Mouse (Mus musculus) skeletal muscle tissue, adult 2 months (tissue): ENCODE results near the gene Pacrg.

ENCODE experiments used
- DNase-seq: peaks from one replicate; pipeline ENCODE4 v3.0.0-alpha.2; 2012; ENCODE audit warnings: low read depth, low spot score

Pacrg gene

DNA sequence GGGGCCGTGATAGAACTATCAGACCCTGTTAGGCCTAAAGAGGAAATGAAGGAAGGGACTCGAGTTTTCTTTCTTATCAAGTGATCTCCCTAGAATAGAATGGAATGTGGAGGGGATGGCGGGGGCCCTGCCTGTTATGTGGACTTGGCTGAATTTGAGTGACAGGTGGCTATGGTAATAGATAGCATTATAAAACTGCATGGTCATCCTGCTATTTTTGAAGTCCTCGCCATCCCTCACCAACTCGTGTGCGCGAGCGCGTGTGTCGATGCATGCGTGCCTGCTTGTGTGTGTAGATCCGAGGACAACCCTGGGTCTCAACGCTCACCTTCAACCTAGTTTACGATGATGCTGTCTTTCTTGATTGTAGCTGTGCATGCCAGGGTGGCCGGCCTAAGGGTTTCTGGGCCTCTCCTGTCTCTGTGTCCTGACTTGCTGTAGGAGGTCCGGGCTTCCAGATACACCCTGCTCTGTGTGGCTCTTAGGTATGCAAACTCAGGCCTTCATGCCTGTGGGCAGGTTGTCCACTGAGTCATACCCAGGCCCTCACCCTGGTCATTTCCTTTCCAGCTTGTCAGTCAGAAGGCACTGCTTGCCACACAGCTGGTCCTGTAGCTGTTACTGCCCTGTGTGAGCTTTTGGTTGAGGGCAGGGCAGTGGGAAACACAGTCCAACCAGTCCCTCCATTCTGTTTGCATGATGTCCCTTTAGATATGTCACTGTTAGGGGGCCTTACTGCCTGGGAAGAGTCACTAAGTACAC, 287.6 kb downstream of the Pacrg start:
- DNase-seq: peak; percentile 61

DNA sequence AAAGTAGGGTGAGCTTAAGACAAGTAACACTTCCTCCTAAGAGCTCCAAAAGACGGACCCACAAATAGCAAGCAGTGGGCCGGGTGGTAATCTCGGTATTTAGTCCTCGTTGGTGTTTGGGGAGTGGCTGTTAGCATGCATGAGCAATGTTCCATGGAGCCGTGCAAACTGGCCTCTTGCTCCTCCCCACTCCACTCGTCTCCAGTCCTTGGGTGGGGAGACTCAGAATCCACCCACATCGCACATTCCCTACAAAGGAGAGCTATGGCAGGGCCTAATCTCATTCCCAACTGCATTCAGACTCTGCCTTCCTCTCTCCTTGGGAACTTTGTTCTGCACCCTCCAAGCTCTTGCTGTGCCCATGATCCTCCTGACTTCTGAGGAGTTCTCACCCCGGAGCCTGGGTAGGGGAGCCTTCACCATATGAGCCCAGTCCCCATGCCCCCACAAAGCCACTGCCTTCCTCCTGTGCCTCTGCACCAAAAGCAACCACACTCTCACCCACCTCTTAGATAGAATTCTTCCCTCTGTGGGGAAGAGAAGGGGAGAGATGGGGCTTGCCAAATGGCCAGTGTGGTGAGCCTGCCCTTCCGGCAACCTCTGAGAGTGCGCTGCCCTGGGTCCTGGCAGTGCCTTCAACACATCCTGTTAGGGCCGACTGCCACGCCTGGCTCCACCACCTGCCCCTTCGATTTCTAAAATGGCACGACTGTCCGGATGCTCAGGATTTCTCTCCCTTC, 289.2 kb downstream of the Pacrg start:
- peak; percentile 13 for DNase-seq

DNA sequence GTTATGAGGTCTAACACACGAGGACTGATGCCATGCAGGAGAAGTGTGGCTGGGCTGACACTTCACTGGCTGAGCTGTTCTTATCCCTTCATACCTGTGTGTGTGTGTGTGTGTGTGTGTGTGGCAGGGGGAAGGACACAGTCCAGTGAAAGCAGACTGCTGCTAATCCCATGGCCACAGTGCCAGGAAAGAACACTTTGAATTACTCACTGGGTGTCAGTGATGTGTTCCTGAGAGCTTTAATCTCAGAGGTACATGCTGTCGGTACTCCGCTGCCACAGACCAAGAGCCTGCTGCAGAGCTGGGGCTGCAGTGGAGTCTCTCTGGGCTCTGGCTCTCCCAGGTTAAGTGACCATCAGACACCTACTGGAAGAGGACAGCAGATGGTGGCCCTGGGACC, 290.3 kb downstream of the Pacrg start:
- no peak for DNase-seq

DNA sequence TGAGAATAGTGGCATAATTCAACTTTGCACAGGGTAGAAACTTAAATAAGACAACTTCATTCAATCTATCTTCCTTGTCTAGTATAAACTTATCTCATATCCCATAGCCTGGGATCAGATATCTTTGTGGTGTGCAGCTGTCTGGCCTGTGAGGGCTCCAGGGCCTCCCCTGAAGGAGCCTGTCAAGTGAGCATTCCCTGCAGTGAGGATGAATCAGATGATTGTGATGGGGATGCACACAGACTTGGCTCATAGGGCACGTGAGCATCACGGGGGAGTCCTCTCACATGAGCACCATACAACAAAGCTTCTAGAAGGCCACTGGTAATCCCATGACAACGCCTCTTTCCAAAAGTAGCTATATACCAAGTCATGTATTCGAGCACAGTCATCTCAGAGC, 291.1 kb downstream of the Pacrg start:
- DNase-seq: no peak

DNA sequence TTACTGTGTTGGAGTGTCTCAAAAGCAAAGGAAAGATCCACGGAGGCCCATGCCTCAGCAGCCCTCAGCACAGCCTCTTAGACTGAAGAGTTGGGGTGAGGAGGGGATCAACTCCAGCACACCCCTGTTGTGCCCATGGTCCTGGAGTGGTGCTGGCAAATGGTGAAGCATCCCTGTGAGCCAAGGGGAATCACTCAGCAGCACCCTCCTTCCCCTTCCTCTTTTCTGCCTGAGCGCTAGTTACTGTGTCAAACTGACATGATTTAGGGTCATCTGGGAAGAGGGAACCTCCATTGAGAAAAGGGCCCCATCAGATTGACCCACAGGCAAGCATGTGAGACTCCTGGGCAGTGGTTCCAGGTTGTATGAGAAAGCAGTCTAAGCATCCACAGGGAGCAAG, 299.3 kb downstream of the Pacrg start:
- no peak for DNase-seq

DNA sequence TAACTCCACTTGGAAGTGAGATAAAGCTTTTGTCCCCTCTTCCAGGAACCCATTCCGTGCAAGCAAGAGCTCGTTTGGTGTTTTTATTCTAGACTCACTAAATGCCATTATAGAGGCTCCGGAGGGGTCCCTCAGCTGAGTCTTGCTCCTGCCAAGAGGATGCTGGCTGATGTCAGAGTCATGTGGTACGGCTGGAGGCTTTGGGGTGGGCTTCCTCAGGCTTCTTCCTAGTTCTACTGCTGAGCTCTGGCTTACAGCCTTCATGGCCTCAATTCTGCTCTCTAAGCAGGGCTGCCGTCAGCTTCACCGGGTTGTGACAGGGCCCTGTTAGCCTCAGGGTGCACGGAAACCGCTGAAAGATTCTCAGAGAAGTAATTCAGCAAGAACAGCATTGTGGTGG, 305.9 kb downstream of the Pacrg start:
- DNase-seq: no peak

DNA sequence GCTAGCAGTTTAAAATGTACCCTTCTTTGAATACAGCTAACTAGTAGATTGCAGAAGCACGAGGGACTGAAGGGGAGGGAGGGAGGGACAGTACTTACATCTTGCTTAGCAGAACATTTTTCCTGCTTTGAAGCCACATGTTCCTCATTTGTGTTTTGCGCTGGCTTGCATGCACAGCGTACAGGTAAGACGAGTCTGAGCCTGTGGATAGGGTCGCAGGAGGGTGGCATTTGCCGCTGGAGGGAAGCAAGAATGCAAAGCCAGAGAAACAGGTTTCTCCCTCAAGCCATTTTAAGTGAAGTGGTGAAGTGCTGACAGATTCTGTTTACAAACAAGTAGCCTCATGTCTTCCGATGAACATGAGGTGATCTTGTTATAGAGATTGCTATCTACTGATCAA, 306.6 kb downstream of the Pacrg start:
- DNase-seq: no peak

DNA sequence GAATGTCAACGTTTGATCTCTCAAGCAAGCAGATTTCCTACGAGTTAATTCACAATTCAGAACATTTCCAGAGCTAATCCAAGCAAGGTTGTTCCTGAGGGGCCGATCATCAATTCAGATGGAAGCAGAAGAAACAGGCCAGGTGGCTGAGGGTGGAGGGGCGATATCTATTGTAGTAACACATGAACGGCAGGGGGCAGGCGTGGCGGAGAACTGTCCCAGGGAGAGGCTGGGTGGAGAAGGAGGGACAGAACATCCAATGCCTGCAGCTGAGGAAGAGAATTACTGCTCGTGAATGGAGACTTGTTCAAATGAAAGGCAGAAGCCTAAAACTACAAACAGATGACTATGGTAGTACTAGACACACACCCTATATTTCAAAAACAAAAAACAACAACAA, 309.1 kb downstream of the Pacrg start:
- no peak for DNase-seq

DNA sequence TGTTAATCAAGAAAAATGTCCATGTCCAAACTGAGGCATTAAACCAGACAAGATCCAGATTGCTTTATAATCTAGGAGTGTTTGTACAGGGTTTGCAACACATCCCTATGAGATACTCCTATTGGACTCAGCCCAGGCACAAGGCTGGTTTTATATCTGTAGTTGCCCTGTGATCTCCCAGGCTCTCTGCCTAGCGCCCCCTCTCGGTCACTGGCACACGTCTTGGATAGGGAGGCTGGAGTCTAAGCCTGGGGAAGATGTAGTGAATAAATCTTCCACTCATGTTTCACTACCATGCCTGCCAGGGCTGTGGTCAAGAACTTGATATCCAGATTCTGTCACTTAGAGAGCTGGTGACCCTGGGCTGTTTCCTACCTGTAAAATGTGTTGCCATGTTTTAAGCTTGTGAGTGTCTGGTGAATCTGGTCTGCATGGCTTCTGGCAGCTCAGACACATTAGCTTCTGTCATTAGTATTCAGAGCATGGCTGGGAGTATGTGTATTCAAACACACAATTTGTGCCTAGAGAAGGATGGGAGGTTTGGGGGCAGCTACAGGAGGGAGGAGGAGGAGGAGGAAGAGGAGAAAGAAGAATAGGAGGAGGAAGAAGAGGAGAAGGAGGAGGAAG, 310.7 kb downstream of the Pacrg start:
- DNase-seq: peak; percentile 23

DNA sequence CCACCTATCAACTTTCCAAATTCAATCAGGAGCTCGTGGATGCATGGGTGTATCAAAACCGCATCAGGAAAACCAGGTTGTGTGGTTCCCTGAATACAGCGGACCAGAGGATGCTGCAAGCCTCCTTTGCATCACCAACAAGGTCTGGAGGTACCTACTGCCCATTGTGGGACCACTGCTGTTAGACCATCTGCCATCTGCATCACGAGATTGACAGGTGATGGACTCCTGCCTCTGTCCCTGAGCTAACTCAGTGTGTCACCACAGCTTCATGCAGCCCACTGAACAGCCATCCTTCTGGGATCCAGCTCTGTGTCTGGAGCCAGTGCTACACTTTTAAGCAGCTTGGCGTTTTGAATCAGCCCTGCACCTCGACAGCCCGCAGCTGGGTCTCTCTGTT, 318.8 kb downstream of the Pacrg start:
- no peak for DNase-seq

DNA sequence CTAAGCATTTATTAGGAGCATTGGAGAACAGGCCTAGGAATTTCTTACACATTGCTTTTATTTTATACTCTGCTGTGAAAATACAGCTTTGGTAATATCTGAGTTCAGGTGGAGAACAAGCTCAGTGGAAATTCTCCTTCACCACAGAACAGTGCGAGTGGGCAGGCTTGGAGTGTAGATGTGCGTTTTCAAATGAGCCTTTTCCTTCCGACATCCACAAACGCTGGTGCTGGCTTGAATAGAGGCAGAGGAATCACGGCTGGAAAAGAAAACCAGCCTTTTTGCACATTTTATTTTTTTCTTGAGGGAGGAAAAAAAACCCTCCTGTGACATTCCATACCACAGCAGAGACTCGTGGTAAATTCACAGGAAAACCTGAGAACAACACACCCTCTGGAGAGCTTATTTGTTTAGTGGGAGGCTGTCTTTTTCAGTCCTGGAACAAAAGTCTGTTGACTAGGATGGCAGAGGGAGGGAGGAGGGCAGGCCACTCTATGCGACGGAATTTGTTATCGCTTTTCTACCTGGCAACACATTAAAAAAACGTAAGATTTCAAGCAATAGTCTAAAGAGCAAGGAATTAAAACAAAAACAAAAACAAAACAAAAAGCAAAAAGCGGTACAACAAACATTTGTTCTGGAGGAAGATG, 320.5 kb downstream of the Pacrg start:
- no peak for DNase-seq

DNA sequence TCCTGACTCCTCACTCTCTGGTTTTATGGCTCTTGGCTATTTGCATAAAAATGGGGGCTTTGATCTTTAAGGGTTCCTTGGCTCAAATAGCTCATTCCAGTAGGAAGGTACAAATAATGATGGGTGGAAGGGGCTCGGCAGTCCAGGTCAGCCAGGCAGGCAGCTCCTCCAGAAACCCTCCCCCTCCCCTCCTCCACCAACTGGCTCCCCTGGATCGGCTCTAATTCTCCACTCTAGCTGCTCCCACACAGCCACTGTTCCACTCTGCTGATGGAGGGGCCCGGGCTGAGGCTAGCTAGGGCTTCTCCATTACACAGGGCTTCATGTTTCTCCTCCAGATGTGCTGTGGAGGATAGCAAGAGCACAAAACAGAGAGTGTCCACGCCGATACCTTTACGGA, 325.3 kb downstream of the Pacrg start:
- DNase-seq: no peak

DNA sequence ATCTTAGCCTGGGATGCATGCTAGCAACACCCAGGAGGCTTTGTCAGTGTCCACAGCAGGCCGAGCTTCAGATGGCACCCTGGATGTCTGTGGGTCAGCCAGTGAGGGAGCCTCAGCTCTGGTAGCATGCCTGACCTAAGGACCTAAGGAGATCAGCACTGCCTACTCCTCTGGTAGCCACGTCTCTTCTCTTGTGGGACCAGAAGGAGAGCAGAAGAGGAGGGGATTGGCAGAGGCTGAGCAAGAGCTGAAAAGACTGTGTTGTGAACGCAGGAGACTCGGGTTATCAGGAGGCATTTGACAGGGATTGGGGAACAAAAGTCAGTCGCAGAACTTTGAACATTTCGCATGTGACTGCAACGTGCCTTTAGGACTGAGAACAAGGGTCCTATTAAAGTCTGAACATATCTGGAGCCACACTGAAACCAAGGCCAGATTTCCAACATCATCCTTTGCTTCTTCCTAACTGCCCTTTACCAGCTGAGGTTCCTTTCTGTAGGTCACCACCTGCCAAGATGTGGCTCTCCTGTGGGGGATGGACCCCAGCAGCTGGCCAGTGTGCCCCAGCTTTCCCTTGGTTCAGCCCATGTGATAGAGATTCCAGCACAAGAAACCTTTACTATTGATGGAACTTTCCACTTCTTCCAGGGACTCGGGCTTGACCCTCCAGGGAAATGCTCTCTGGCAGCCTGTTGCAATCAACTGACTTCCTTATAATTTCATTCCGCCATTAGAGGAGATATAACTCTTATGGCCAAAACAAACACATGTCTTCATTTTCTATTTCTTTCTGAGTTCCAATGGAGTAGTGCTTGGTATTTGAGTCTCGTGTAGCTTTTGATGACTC, 329.0 kb downstream of the Pacrg start:
- DNase-seq: no peak

DNA sequence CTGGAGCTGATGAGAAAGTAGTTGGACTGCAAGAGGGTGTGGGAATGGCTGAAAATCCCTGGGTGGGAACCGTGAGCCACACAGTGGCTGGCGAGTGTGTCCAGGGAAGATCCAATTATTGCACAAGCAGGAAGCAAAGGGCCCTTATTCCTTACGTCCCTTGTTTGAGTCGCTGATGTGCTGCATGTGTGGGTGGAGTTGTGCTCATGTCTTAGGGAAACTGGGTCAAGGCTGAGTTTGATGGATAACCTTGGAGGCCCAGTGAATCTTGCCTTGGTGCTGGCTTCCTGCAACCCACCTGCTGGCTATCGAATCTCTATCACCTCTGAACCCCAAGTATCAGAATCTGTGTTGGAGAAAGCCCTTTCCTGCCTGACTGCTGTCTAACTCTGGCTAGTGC, 329.6 kb downstream of the Pacrg start:
- DNase-seq: no peak

DNA sequence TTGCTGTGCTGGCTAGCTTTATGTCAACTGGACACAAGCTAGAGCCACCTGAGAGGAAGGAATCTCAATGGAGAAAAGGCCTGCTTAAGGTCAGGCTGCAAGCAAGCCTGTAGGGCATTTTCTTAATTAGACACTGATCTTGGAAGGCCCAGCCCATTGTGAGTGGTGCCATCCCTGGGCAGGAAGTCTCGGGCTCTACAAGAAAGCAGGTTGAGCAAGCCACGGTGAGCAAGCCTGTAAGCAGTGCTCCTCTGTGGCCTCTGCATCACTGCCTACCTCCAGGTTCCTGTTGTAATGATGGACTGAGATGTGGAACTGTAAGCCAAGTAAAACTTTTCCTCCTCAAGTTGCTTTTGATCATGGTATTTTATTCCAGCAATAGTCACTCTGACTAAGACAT, 332.0 kb downstream of the Pacrg start:
- no peak for DNase-seq

DNA sequence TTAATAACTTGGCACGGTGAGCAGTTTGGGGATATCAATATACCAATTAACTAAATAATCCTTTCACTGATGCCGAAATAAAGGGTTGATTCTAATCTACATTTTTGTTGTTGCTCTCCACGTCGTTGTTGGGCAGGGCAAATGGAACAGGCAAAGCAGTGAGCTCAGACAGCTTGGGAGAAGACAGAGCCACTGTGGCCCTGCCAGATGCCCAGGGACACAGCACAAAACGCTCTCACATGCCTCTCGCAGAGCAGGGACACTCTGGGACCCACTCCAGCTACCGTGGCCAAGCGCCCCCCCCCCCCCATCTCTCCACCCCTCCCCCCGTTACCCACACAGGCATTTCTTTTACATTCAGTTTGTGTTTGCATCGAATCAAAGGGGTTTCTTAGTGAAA, 332.6 kb downstream of the Pacrg start:
- no peak for DNase-seq

DNA sequence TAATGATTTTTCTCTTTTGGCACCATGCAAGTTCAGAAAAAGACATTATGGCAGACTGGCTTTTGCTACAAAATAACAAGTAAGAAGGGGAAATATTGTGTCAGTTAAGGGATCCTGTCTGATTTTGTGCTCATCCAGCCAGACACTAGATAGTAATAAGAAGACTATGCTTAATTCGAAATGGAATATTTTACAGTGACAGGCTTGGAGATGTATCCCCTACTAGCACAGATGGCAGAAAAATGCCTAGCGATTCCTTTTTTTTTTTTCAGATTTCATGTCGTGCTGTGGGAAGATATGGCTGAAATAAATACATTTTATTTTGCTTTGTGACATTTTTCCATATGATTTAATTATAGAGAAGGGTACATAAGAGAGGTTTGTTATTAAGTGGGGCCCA, 333.2 kb downstream of the Pacrg start:
- no peak for DNase-seq

DNA sequence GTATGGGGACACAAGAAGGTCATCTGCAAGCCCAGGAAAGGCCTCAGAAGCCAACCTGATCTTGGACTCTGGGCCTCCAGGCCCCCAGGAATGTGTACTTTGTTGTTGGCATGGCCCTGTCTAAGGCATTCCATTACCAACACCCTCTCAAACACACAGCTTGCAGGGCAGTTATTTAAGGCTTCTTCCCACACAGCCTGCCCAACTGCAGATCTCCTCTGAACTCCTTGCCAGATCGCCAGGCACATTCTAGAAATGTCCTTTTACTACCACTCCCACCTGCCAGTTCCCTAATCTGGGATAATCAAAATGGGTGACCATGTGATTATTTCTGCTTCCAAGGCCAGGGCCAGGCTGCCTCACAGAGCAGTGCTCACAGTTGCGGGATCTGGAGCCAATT, 338.7 kb downstream of the Pacrg start:
- DNase-seq: no peak

DNA sequence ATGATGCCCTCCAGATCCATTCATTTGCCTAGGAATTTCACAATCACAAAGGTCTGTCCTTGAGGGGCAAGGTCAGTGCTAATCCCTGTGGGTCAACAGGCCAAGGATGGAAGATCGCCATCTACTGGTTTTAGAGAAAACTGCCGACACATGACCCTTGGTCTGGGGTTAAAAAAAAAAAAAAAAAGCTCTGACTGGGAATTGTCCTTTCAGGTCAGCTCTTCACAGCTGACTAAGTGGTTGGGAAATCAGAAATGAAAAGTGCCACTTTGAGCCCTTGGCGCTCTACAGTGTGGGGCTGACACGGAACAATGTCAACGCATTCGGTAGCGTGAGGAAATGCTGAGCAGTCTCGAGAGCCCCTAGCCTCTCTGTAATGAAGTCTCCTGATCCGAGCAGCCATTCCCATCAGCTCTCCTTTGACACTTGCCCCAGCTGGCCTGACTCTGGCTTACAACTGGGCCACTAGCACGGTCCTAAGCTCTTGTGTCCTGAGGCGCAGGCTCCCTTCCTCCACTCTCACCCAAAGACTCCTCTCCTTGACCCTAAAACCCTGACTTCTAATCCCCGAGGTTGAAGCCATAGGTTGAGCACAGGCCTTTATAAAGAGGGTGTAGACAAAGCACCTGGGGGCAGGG, 339.2 kb downstream of the Pacrg start:
- no peak for DNase-seq

DNA sequence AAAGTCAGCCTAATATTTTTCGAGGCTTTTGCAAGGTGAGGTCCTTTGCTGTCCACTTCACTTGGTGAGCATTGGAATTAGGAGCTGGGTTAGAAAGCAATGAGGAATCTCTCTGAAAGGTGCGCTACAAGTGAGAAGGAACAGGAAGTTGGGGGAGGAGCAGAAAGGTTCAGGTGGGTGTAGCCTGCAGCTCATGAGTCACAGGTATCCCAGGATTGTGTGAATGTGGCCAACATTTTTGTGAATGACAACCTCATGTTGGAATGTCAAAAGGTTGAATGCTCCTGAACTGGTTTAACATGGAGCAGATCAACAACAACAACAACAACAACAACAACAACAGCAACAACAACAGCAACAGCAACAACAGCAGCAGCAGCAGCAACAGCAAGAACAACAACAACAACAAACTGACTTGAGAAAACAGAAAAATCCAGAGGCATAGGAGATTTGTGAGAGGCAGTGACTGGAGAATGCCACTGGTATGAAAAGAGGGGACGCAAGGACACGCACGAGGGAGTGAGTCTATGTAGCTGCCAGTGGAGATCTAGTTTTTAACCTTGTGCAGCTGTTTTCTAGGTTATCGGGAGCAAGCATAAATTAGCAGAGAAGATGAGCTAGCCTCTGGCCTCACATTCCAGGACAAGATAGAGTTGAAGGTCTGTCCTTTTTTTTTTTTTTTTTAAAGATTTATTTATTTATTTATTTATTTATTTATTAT, 341.0 kb downstream of the Pacrg start:
- DNase-seq: no peak
